ENCODE assay signal across 7 mouse cellular contexts in the genomic region with DNA sequence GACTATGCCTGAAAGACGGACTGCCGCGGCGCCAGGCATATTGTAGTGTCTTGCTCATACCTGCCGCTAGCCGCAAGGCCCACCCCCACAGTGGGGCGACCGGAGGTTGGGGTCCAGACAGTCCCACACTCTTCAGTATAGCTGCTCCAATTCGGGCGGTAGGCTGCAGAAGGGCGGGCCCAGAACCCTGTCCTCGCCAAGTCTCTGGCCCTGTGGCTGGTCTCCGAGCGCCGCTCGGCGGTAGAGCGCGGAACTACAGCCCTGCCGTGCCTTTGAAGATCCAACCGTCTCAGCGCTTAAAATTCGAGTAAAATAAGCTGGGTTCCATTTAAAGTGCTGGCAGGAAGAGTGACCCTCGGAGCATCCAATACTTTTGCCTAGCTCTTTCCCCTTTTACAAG. TPM values are rescaled to one million over a fixed set of nuclear protein-coding genes. Genes with fewer than 3 reads are reported as not detected.
DNase-seq lines count a peak whose midpoint lies in the region; ATAC-seq and TF ChIP-seq lines count a peak whose summit lies in the region.

A gene (minus strand): TSS at position 179 of the 400 bp plus-strand sequence.

- 4% methylated on average over 24 of the region's 24 CpGs for WGBS in intestine, embryonic 15.5 days
- WGBS in small intestine, adult 2 months: 4% methylated on average over 24 of the region's 24 CpGs

- H3K9me3 ChIP-seq in intestine, embryonic 15.5 days: no peaks in the 10 kb centered on the region

- peak within 1 kb of the TSS; percentile 19; the same call in 1 of the 2 replicates for H3K4me3 ChIP-seq in intestine, embryonic 15.5 days (replicated peaks)
- H3K4me3 ChIP-seq in small intestine, adult 2 months (ENCODE audit: low read depth, low read length): no peak within 1 kb of the TSS

- peaks cover 9% of the 10 kb centered on the region; the same call in 1 of the 2 replicates for H3K4me1 ChIP-seq in intestine, embryonic 15.5 days (replicated peaks)
- peaks cover 2% of the 10 kb centered on the region; the same call in 1 of the 2 replicates for H3K4me1 ChIP-seq in small intestine, adult 2 months (ENCODE audit: control insufficient read depth, insufficient read depth, insufficient read length, low read length)

- 0 out of 2 replicates have a peak within 1 kb of the TSS, but pooled peaks have one; percentile 18 for H3K9ac ChIP-seq in intestine, embryonic 15.5 days

- no peaks in the 10 kb centered on the region for H3K27me3 ChIP-seq in intestine, embryonic 15.5 days (replicated peaks)
- H3K27me3 ChIP-seq in small intestine, adult 2 months (ENCODE audit: control insufficient read depth, insufficient read depth, low read length): no peaks in the 10 kb centered on the region; the same call in 1 of the 2 replicates

- H3K4me2 ChIP-seq in intestine, embryonic 15.5 days (replicated peaks): peak within 1 kb of the TSS; percentile 56

- H3K36me3 ChIP-seq in intestine, embryonic 15.5 days: no peaks in the 10 kb centered on the region
- no peaks in the 10 kb centered on the region for H3K36me3 ChIP-seq in small intestine, adult 2 months (ENCODE audit: control insufficient read depth, insufficient read depth, low read length)

- TF ChIP-seq POLR2A in small intestine, adult 2 months (IDR thresholded peaks at IDR 0.05; ENCODE audit: low read depth, low read length): no peak

- H3K27ac ChIP-seq in intestine, embryonic 15.5 days: no peak within 1 kb of the TSS
- H3K27ac ChIP-seq in small intestine, adult 2 months (ENCODE audit: insufficient read depth, low read depth, low read length): no peak within 1 kb of the TSS

- intact Hi-C loops in gastrocnemius, postnatal 36 days (cut with DNase I): loop anchor here (5.0 kb wide), 3 partner anchors 84 to 359 kb away; no protein-coding TSS in a partner anchor
- intact Hi-C loops in left cerebral cortex, postnatal 25 days (cut with DNase I): loop anchor here (1.0 to 10.0 kb wide), 4 partner anchors 66 to 351 kb away; no protein-coding TSS in a partner anchor

- TF ChIP-seq CTCF in small intestine, adult 2 months (IDR thresholded peaks at IDR 0.05; ENCODE audit: extremely low read depth, insufficient read length, insufficient replicate concordance, low read depth, low read length): peak; percentile 93

- peak; percentile 84 to 95 for DNase-seq in adrenal gland, adult (ENCODE audit: inconsistent age in 2 of 2, low spot score in 1 of 2)
- DNase-seq in embryo, embryonic 10.5 days (ENCODE audit: low spot score): peak; percentile 85
- peak; percentile 75 to 84 for DNase-seq in gastrocnemius, postnatal 36 days
- DNase-seq in left cerebral cortex, postnatal 25 days (ENCODE audit: low spot score in 2 of 2): peak; percentile 90 to 91
- peak; percentile 80 for DNase-seq in mesoderm, embryonic 11.5 days (ENCODE audit: low read depth, low spot score)

- peak; percentile 55 for ATAC-seq in intestine, embryonic 15.5 days

RNA-seq across cellular contexts. Expression of the gene that starts here (rescaled TPM):
- not detected for total RNA-seq in gastrocnemius, postnatal 36 days (2021)
- 0.06 TPM in 1 of 2 replicates, not detected in the other for polyA plus RNA-seq in intestine, embryonic 15.5 days (2015; fragmentation: Nextera tagmentation; extraction: Ambion mirVana)
- total RNA-seq in left cerebral cortex, postnatal 25 days (2021): under 1 TPM; 0.27 to 0.69 TPM
- 0.09 TPM in 1 of 2 replicates, not detected in the other for polyA plus RNA-seq in small intestine, adult 2 months (2012; rRNA removed)

Comparison
In these comparisons a context has a peak if more than half of its experiments do, and no peak if none do; other contexts are left out.
1. Peak in DNase-seq in gastrocnemius, postnatal 36 days; RNA of the gene not detected or under 1 TPM.
2. Peak in ATAC-seq, H3K4me3 ChIP-seq, H3K9ac ChIP-seq and H3K4me2 ChIP-seq in intestine, embryonic 15.5 days; RNA of the gene not detected or under 1 TPM.
3. Peak in DNase-seq in left cerebral cortex, postnatal 25 days; RNA of the gene not detected or under 1 TPM.